Mouse (Mus musculus): ENCODE measurements around the gene Fam20a. TPM values are rescaled to one million over a fixed set of nuclear protein-coding genes. Genes with fewer than 3 reads are reported as not detected.

The Fam20a gene
- polyA plus RNA-seq, 1 experiment, result 16.3 TPM

DNA sequence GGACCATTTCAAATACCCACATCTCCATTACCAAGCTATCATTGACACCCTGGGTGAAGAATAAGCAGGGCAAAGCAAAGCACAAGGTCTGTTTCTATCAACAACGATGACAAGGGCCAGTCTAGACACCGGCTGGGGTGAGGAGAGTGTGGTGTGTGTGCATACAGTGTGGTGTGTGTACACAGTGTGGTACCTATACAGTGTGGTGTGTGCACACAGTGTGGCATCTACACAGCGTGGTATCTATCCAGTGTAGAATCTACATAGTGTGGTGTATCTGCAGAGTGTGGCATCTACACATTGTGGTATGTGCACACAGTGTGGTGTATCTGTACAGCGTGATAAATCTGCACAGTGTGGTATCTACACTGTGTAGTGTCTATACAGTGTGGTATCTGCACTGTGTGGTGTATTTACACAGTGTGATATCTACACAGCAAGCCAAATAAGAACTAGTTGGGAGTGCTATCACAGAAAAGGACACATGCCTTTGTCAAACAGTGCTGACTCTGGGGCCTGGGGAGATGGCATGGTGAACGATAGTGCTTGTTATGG, 24.9 kb downstream of the Fam20a start:
- WGBS, result 76% methylated on average over 5 of the region's 5 CpGs
- DNase-seq (ENCODE audit: low read depth, low spot score), result no peak

DNA sequence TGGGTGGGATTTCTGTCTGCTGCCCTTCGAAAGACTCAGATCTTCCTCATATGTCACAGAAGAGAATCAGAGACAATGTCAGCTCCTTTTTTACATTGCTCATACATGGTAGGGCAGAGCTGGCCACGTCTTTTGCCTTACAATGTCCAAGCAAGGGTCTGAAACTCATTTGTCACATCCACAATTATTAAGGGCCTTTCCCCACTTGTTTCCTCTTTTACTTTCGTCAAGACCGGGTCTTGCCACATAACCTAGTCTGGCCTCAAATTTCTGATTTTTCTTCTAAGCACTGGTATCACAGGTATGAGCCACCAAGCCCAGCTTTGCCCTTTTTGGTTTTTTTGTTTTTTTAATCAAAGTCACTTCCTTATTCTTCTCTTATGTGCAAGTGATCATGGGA, 25.6 kb downstream of the Fam20a start:
- DNase-seq (ENCODE audit: low read depth, low spot score), result no peak
- WGBS, result 87% methylated on average over 4 of the region's 4 CpGs

- no peak for DNase-seq (ENCODE audit: low read depth, low spot score)
- 27% methylated on average over 3 of the region's 3 CpGs for WGBS
Measured at GRCm38 (mm10) chr11:109692737-109693136, 29.3 kb downstream of the Fam20a start.

GRCm38 (mm10) chr11:109689539-109689938, 32.5 kb downstream of the Fam20a start:
- 70% methylated on average over 4 of the region's 4 CpGs for WGBS

GRCm38 (mm10) chr11:109682221-109682620, 39.9 kb downstream of the Fam20a start:
- WGBS, result 80% methylated on average over 6 of the region's 6 CpGs
- no peak for DNase-seq (ENCODE audit: low read depth, low spot score)

More at GRCm38 (mm10) chr11:109689539-109689938, 32.5 kb downstream of the Fam20a start:
- no peak for DNase-seq (ENCODE audit: low read depth, low spot score)

GRCm38 (mm10) chr11:109681556-109681955, 40.5 kb downstream of the Fam20a start:
- no peak for DNase-seq (ENCODE audit: low read depth, low spot score)
- WGBS, result 58% methylated on average over 3 of the region's 3 CpGs

DNA sequence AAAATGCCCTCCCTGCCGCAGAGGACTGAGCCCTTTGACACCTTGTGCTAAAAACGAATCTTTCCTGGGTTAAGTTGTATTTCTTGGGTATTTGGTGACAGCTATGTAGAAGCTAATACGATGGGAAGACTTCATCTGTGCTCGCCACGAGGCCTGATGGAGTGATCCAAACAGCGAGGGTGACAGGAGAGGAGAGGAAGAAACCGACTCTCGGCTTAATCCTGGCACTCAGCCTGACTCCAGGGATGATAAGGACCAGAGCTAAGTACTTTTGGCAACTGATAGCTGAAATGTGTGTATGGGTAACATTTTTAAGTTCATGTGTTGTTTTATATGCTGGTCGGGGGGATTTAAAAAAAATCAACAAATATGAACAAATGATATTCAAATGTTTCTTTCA, 41.1 kb downstream of the Fam20a start:
- 70% methylated on average over 9 of the region's 9 CpGs for WGBS
- no peak for DNase-seq (ENCODE audit: low read depth, low spot score)

GRCm38 (mm10) chr11:109678291-109678690, 43.8 kb downstream of the Fam20a start:
- 68% methylated on average over 12 of the region's 12 CpGs for WGBS
- DNase-seq (ENCODE audit: low read depth, low spot score), result no peak

DNA sequence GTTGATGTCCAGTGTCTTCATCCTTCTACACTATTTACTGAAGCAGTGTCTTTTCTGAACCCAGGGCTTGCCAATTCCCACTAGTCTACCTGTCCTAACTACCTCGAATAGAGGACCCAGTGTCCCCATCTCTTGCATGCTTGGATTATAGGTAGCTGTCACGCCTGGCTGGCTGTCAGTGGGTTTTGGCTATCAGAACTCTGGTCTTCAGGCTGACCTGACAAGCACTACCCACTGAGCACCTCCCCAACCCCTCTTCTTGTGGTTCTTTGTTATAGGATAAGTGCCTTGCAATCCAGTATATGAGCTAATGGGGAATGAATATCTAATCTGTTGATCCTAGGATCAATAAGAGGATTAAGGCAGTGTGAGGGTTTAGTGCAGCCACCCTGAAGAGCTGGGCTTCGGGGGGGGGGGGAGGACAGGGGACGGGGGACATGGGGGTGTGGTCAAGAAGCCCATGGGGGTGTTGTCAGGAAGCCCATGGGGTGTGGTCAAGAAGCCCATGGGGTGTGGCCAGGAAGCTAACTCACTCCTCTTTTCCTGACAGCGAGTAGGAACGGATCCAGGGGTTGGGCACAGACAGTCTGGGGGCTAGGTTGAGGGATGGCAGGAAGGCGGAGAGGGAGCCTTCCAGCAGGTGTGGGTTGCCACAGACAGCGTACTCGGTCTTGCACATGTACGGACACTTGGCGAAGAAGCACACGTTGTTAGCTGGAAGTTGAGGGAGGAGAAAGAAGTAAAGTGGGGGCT, 45.3 kb downstream of the Fam20a start:
- WGBS, result 68% methylated on average over 12 of the region's 12 CpGs
- DNase-seq (ENCODE audit: low read depth, low spot score), result no peak

DNA sequence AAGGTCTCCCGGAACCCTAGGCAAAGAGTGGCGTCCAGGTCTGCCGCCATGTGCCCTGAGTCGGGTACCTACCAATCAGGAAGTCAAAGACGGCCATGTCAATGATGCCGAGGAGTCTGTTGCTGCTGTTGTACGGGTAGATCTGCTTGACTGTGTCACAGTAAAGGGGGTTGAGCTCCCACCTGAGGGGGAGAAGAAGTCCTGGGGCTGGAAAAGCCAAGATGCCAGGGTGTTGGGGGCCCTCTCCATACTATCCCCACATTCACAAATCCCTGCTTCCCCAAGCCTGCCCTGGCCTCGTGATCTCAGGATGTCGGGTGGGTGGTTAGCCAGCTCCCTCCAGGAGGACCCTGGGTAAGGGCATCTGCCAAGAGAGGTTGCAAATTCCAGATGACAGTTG, 46.3 kb downstream of the Fam20a start:
- WGBS, result 85% methylated on average over 9 of the region's 9 CpGs
- no peak for DNase-seq (ENCODE audit: low read depth, low spot score)

DNA sequence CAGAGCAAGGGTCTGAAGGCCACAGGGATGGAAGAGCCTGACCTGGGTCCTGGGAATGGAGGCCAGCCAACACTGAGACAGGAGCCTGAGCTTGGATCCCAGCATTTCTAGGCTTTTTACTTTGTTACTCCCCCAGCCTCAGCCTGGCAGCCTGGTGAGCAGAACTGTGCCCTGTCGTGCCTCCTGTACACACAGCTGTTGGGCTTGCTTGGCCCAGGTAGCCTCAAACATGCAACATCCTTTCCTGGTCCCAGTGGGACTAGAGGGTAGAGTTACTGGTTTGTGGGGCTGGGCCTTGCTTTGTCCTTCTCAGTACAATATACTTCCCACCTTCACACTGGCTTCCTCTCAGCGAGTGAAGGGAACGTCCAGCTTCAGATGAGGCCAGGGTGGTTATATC, 46.9 kb downstream of the Fam20a start:
- no peak for DNase-seq (ENCODE audit: low read depth, low spot score)
- 77% methylated on average over 3 of the region's 3 CpGs for WGBS

- 79% methylated on average over 11 of the region's 11 CpGs for WGBS
- no peak for DNase-seq (ENCODE audit: low read depth, low spot score)
Measured at GRCm38 (mm10) chr11:109674542-109674941, 47.5 kb downstream of the Fam20a start.

DNA sequence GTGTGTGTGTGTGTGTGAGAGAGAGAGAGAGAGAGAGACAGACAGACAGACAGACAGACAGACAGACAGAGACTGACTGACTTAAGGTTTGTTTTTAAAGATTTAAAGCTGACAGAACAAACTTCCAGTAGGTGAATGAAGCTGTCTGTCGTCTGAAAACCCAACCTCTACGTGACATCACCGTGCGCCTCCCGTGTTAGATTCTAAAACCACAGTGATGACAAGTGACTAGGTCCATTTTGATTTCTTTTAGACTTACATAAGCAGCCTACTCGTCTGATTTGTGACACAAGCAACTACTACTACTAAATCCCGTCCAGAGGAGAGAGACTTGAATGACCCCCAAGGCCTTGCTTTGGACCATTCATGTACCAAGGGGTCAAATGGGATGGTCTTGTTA, 48.3 kb downstream of the Fam20a start:
- DNase-seq (ENCODE audit: low read depth, low spot score), result no peak
- 79% methylated on average over 7 of the region's 7 CpGs for WGBS

DNA sequence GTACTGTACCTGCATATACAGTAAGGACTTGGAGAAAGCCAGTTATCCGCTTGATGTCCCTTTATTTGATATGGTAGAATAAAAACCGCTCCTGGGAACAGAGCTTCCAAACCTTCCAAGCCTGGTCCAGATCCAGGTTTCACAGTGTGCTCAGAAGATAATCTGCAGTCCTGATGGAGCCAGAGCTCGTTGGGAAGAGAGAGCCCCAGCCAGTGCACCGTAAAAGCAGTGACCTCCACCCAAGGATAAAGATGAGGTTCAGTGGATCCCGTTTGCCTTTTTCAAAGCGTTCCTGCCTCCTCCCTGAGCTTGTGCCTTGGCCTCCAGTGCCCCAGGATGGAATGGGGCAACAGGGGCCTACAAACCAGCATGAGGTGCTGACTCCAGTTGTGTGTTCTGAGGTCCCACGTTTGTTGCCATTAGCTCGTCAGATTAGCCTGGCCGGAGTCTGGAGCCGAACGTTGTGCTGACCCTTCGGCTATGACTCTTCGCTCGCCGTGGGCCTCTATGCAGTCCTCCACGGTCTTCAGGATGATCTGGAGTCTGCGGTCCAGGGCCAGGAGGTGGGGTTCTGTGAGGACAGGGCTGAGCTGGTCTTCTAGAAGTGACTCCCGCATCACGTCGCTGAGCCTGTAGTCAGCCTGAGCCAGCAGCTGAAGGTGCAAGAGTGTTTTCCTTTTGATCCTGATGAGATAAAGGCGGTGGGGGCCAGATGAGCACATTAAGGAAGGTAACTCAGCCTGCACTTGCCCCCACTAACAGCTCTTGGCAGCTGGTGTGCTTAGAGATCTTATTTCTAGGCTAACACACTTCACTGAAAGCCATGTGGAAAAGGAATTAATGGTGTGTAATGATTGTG, 49.0 kb downstream of the Fam20a start:
- DNase-seq (ENCODE audit: low read depth, low spot score), result no peak
- 66% methylated on average over 21 of the region's 21 CpGs for WGBS

DNA sequence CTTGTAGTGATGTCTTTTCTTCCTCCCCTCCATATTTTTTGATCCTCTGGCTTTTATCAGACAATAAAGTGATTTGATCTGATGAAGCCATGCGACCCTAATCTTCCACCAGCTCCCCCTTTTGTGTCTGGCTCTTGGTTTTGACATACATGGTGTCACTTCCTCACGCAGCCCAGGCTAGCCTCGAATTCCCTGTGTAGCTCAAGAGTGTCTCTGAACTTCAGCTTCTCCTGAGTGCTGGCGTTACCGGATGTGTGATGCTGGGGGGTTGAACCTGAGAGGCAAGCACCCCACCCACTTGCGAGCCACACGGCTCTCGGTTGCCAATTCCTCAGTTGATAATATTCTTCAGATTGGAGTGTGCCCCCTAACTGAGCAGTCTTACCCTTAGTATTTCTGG, 49.7 kb downstream of the Fam20a start:
- no peak for DNase-seq (ENCODE audit: low read depth, low spot score)
- WGBS, result 83% methylated on average over 8 of the region's 8 CpGs

DNA sequence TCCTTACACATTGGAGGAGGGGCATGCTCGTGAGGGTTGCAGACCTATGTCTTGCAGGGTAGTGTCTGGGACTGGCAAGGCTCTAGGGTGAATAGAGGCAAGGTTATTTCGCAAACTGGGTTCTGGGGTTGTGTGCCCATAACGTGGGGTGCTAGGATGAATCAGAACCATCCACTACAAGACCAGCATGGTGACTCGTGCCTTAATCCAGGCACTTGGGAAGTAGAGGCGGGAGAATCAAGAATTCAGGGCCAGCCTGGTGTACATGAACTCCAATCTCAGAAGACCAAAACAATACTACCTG, 50.1 kb downstream of the Fam20a start:
- DNase-seq (ENCODE audit: low read depth, low spot score), result no peak
- 80% methylated on average over 5 of the region's 5 CpGs for WGBS

DNA sequence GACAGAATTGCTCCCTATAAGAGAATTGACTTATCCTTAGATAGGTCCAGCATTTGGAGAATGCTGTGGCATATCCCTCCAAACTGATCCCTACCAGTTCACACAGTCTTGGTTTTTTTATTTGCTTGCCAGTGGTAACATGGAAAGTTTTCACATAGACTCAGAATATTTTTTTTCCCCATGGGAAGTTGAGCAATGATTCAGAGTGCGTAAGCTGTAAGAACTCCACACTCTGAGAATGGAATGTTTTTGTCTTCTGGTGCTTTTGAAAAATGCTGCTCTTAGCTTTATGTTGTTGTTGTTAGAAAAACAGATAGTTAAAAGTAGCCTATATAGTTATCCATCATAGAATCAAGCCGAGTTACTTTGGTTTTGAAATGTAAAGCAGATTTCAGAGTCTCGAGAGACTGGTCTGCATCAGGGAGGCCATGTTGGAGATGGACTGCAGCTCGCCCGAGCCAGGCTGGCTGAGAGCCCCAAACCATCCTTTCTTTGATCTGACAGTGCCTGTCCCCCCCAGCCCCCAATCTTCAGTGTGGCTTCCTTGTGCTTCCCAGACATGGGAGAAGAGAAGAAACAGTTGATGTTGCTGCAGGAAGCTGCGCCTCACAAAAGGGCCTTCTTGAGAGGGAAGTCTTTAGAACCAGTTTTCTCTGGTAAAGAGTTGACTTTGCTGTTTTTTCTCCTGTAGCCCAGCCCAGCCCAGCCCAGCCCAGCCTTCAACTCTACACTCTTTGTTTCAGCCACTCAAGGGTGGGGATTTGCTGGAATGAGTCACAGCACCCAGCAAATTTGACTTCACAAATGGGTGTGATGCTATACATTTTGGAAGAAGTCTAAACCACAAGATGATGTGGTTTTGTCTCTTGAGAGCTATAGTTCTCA, 50.7 kb downstream of the Fam20a start:
- DNase-seq (ENCODE audit: low read depth, low spot score), result no peak
- WGBS, result 73% methylated on average over 6 of the region's 6 CpGs

DNA sequence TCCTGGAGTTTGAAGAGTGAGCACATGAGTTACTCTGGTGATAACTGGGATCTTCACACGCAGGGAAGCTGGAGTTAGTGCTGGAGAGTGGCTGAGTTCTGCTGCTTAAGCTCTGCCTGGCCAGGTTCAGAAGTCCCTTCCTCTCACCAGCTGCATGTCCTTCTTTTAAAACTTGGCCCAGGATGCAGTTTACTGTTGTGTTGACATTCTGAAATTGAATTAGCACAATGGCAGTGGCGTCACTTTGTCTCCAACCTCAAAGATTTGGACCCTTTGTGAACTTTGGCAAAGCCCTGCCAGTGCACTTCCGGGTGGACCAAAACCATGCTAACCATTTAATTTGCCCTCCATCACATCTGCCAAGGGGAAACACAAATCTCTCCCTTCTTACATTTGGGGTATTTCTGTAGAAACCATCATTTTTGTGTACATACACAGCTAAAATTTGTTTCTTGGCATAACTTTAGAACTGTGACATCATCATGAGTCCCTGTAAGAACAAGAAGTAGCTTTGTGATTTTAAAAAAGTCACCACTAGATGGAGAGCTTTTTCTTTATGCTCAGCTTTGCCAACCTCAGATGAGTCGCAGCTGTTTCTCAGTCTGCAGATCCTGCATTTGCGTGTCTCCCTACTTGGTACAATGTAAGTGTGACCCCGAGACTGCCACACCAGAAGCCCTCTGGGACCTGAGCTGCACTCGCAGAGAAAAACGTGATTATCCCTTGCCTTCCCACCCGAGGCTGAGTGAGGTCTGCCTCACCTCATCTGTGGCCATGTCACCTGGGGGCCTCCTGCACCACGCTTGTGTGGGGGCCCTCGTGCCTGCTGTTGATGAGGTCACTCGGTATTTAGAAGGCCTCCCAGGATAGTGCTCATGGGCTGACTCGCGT, 51.8 kb downstream of the Fam20a start:
- no peak for DNase-seq (ENCODE audit: low read depth, low spot score)
- 52% methylated on average over 14 of the region's 14 CpGs for WGBS

DNA sequence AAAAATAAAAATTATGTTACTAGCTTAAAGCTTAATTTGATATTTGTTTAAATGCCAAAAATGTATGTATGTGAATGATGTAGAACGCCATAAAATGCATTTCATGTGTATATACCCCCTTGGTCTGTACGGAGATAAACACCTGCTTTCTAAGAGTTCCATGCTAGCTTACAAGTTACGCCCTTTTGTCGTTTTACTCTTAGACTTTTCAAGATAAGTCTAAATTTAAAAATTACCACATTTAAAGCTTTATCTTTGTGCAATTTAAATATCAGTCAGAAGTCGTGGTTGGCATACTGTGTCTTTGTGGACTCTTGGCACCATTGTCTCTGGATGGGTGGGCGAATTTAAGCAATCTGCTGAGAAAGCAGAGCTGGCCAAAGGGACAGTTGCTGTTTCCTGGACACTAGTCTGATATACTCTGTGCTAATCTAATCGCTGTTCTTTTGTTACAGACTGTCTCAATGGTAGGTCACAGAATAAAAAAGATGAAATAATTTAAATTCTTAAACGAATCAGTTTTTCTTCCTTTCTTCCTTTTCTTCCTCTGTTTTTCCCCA, 52.9 kb downstream of the Fam20a start:
- DNase-seq (ENCODE audit: low read depth, low spot score), result no peak
- WGBS, result 82% methylated on average over 8 of the region's 8 CpGs

All from large intestine, adult 2 months (tissue).